Mouse (Mus musculus): Measurements from ENCODE around the gene Trpc7. TPM values are rescaled to one million over a fixed set of nuclear protein-coding genes. Genes with fewer than 3 reads are reported as not detected.

The Trpc7 gene
- total RNA-seq, 4 experiments from 2014 or later = 1.7 to 3.0 (median 2.3) TPM

DNA sequence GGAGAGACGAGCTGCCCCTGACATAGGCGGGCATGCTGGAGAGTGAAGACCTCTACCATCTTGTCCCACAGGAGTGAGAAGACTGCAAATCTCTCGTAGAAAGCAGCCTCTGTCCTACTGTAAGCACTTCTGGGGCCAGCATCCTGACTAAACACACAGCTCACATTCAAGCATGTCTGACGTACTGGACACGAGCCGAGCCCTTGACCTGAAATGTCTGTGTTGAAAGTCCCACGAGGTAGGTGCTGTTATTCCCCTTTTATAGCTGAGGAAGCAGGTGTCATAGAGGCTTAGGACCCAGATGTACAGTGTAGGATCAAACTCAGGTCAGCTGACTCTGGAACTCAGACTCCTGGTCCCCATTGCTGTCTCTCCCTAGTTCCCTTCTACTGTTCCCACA, 146.4 kb downstream of the Trpc7 start:
- no peak for DNase-seq (ENCODE audit: low spot score in 2 of 2)

DNA sequence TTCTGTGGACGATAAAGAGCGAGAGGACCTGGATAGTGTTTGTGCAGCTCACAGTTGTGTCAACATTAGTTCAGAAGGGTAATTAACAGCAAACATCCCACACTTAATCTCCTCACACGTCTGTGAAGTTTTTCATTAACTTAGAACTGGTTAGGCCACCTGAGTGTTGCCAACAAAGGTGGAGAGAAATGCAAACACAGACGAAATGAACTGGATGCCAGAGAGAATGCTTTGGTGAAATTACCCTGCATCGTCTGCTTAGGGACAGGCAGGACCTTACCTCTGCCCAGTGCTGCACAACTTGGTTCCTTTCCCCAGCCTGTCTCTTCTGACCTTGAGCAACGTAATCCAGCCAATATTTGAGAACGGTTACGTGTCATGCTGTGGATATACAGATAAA, 148.2 kb downstream of the Trpc7 start:
- no peak for DNase-seq (ENCODE audit: low spot score in 2 of 2)

- no peak for DNase-seq (ENCODE audit: low spot score in 2 of 2)
These were observed 148.9 kb downstream of the Trpc7 start for GRCm38 (mm10) chr13:56746739-56747532.

- no peak for DNase-seq (ENCODE audit: low spot score in 2 of 2)
These were observed 153.4 kb downstream of the Trpc7 start for GRCm38 (mm10) chr13:56742325-56742901.

- DNase-seq (ENCODE audit: low spot score in 2 of 2) = no peak
These were observed 154.1 kb downstream of the Trpc7 start for GRCm38 (mm10) chr13:56741691-56742090.

DNA sequence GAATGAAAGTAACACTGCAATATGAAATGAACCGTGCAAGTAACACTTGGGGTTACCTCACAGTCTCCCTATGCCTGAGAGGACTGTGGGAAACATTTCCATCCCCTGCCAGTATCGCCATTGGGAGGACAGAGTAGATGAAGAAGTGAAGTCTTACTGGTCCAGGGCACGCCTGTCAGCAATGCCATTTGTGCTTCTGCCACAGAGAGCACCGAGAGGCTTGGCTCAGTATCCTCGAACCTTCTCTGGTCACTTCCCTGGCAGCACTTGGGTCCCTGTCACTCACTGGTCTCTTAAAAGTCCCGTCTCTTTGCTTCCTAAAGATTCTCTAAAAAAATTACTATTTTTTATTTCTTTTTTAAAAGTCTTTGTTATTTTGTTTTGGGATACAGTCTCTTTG, 155.3 kb downstream of the Trpc7 start:
- no peak for DNase-seq (ENCODE audit: low spot score in 2 of 2)

GRCm38 (mm10) chr13:56739556-56739955, 156.2 kb downstream of the Trpc7 start:
- no peak for DNase-seq (ENCODE audit: low spot score in 2 of 2)

GRCm38 (mm10) chr13:56735212-56735875, 160.4 kb downstream of the Trpc7 start:
- peak in 1 of 2 experiments; percentile 29 for DNase-seq (ENCODE audit: low spot score in 2 of 2)

DNA sequence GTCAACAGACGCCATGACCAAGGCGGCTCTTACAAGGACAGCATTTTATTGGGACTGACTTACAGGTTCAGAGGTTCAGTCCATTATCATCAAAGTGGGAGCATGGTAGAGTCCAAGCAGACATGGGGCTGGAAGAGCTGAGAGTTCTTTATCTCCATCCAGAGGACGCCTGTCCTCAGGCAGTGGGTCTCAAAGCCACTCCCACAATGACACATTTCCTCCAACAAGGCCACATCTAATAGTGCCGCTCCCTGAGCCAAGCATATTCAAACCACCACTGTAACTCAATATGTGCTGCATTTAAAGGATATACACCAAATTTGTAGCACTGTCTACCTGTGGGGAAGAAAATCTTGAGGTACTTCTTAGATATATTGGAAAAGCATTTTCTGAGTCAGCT, 161.2 kb downstream of the Trpc7 start:
- no peak for DNase-seq (ENCODE audit: low spot score in 2 of 2)

GRCm38 (mm10) chr13:56729046-56729445, 166.7 kb downstream of the Trpc7 start:
- DNase-seq (ENCODE audit: low spot score in 2 of 2) = no peak

DNA sequence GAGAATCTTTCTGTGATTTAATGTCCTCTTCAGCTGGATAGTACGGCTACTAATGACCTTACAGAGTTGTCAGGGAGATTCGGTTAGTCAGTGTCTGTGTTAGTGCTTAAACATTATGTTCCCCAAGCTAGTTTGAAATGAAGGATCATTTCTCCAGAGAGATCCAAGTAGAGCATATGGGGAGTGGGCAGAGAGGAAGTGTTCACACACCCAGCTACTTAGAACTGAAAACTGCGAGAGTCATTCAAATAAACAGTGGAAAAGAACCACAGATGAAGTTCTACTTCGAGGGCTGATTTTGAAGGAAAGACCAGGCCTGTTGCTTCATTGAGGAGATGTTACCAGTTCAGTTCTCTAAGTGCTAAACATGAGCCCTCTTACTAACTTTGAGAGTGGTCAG, 169.2 kb downstream of the Trpc7 start:
- no peak for DNase-seq (ENCODE audit: low spot score in 2 of 2)

Other genes with a start within 250 kb of the Trpc7 start
- gene Smad5, start 193.0 kb downstream of the Trpc7 start, total RNA-seq (2022) = 10 to 100 TPM; 27.1 to 28.8 (median 27.7) TPM
- gene Gm45623, start 142.2 kb downstream of the Trpc7 start, total RNA-seq (2022) = 1 to 10 TPM; 1.1 to 1.4 (median 1.2) TPM